Mouse (Mus musculus): Measurements from ENCODE around the gene Galnt4.

Gene Galnt4

DNA sequence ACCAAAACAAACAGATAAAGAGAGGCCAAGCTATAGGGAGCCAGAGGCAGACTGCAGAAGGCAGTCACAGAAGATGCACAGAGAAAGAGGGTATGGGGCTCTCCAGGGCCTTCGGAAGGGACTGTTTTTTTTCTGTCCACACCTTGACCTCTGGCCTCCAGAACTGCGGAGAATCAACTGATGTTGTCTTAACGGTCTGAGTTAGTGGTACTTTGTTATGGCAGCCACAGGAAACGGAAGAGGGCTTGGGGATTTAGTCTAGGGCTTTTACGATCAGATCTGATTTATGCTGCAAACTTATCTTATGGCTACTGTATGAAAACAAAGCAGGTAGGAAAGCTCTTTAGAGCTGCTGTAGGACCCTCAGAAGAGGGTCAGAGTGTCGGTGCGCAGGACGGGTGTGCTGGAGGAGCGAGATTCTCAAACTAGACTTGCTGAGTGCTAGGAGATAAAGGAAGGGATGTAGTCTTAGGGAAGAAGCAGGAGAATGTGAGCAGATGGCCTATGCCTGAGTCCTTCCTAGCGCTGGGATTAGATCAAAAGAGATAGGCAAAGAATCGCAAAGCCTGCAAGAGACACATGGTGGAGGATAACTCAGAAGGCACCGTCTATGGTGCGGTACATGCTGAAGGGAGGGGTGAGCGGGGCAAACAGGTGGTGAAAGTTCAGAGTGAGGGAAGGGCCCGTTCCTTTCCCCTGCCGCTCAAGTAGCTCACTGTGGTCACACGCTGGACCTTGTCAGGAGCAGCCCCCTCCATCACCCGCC lies 7.7 kb downstream of the Galnt4 start:
- no peak for DNase-seq (ENCODE audit: low read depth, low spot score)

DNA sequence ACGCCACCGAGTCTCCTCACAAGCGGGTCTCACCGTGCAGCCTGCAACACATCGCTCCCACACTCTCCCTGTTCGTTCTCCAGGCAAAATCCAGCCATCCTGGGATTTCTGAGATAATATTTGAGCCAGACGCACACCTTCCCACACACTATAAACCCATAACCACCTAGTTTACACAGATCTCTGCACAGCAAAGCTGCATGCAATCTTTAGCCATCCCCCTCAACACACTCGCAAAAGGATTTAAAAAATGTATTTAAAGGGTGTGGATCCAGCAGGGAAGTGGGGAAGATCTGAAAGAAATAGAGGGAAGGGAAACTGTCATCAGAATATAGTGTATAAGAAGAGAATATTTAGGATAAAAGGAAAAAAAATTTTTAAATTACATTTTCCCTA lies 8.3 kb downstream of the Galnt4 start:
- DNase-seq (ENCODE audit: low read depth, low spot score) = no peak

GRCm38 (mm10) chr10:99116650-99117615 lies 9.0 kb downstream of the Galnt4 start:
- peak; percentile 69 for DNase-seq (ENCODE audit: low read depth, low spot score)

DNA sequence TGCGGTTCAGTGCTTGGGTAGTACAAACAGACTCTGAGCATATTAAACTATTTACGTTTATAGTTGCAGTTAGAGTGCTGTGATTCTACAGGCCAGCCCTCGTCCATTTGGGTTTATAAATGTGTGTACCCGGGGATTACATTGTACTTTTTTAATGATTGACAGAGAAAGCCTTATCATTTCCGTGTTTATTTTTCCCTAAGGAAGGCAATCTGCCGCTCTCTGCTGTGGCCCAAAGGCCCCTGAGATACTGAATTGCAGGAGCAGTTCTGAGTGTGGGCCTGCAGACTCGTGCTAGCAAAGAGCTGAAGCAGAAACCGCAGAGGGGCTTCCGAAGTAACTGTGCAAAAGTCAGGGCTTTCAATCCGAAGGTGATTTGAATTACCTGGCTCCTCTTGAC lies 9.9 kb downstream of the Galnt4 start:
- no peak for DNase-seq (ENCODE audit: low read depth, low spot score)

- DNase-seq (ENCODE audit: low read depth, low spot score) = no peak
Observed at GRCm38 (mm10) chr10:99118697-99119096, 10.7 kb downstream of the Galnt4 start.

DNA sequence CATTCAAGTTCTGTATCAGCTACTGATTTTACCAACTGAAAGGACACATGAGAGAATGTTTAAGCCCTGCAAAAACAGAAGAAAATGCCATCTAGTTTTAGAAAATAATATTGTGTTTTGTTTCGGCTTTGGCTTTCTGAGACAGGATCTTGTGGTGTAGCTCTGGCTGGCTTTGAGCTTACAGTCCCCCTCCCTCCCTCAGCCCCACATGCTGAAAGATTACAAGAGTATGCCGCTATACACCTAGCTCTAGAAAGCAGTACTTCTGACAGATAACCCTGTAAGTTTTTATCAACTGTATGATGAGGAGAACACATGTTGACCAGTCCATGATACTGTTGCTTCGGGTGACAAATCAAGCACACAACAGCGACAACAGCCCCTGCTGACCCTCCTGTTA lies 11.5 kb downstream of the Galnt4 start:
- DNase-seq (ENCODE audit: low read depth, low spot score) = peak; percentile 57

GRCm38 (mm10) chr10:99126225-99126624 lies 18.3 kb downstream of the Galnt4 start, which contains the start of gene Phxr2:
Gene Phxr2, minus strand, starts transcription at chr10:99126325.
- DNase-seq (ENCODE audit: low read depth, low spot score) = no peak

DNA sequence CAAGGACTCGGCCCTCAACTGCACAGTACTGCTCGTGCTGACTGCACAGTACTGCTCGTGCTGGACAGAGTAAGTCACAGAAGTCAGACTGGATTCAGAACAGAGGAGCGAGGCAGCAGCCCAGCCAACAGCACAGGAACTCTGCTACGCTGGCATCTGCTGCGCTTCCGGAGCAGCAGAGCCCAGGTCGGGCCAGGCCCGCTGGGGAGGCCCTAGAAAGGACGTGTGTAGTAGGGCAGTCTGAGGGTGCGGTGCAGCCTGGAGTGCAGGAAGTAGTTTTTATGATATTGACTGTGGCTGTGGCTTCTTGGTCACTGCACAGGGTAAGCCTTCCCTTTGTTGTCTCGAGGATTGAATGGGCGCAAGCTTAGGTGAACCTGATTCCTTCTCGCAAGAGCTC lies 19.0 kb downstream of the Galnt4 start:
- peak; percentile 74 for DNase-seq (ENCODE audit: low read depth, low spot score)

GRCm38 (mm10) chr10:99127691-99128261 lies 19.8 kb downstream of the Galnt4 start:
- DNase-seq (ENCODE audit: low read depth, low spot score) = peak; percentile 61

DNA sequence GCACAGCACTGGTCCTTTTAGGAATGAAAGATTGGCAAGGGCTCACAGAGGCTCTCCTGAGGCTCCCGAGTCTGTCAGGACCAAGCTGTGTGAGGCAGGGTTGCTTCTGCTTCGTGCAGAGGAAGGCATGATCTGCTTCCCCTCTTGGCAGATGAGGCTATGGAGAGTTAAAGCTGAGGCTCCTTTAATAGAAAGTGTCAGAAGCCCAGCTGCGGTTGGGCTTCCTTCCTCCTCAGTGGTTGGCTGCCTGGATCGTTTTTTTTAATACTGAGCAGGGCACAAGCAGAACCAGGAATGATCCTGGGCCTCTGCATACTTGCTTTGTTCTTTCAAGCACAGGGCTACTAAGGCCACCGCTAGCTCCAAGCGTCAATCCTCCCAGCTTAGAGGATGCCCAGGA lies 22.7 kb downstream of the Galnt4 start:
- no peak for DNase-seq (ENCODE audit: low read depth, low spot score)

GRCm38 (mm10) chr10:99131298-99131697 lies 23.3 kb downstream of the Galnt4 start:
- DNase-seq (ENCODE audit: low read depth, low spot score) = no peak

DNA sequence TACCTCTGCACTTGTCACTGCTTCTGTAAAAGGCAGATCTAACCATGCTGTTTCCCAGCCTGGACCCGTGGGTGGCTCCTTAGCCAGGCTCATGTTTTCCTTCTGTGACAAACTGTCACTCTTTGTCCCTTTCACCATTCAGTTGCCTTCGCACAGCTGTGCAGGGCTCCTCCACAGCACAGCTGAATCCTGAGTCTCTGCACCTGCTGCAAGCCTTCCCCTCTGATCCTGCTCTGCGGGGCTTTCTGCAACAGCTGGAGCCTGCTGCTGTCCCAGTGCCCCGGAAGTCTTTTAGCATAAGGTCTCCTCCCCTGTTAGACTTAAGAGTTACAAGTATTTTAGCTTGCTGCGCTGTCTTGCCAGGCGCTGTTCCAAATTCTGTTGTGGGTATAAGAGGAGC lies 24.2 kb downstream of the Galnt4 start:
- DNase-seq (ENCODE audit: low read depth, low spot score) = peak; percentile 45

- no peak for DNase-seq (ENCODE audit: low read depth, low spot score)
Observed at GRCm38 (mm10) chr10:99132595-99133272, 24.8 kb downstream of the Galnt4 start.

DNA sequence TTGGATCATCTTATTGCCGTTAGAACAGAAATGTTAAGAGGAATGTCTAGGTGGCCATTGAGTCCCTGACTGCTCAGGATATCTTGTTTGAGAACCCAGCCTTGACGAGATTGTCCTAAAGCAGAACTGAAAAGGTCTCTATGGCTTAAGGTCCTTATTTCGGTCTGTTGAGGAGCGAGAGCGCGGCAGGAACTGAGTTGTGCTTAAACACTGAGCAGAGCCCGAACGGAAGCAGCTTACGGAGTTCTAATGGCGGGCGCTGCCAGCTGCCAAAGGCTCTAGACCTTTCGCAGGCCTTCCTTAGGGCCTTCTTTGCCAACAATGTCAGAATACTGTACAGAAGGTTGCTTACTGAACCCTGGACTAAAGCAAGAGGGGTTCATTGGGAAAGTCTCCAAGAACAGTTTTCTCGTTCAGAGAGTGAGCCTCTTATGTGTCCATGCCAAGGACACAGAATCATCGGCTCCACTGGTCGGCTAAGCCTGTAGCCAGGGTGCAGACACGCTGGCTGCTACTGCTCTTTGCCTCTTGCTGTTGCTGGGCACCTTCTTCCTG lies 25.4 kb downstream of the Galnt4 start:
- DNase-seq (ENCODE audit: low read depth, low spot score) = no peak

GRCm38 (mm10) chr10:99136337-99136736 lies 28.4 kb downstream of the Galnt4 start:
- DNase-seq (ENCODE audit: low read depth, low spot score) = no peak

- no peak for DNase-seq (ENCODE audit: low read depth, low spot score)
Observed at GRCm38 (mm10) chr10:99145611-99146010, 37.7 kb downstream of the Galnt4 start.

DNA sequence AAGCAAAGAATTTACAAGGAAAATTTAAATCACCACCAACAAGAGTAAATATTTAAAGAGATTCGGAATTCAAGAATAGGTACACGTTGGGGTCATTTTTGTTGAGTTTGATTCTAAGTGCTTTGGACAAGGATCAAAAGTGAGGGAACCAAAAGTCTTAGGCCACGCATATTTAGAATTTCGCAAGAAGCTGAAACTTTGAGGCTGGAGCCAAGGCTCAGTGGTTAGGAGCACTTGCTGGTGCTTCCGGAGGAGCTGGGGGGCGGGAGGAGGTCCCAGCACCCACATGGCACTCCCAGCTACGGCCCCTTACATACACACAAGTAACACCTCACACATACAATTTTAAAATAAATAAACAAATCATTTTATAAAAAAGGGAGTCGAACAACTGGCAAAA lies 38.6 kb downstream of the Galnt4 start:
- no peak for DNase-seq (ENCODE audit: low read depth, low spot score)

- DNase-seq (ENCODE audit: low read depth, low spot score) = no peak
Observed at GRCm38 (mm10) chr10:99150016-99150415, 42.1 kb downstream of the Galnt4 start.

- DNase-seq (ENCODE audit: low read depth, low spot score) = no peak
Observed at GRCm38 (mm10) chr10:99151580-99151979, 43.6 kb downstream of the Galnt4 start.

DNA sequence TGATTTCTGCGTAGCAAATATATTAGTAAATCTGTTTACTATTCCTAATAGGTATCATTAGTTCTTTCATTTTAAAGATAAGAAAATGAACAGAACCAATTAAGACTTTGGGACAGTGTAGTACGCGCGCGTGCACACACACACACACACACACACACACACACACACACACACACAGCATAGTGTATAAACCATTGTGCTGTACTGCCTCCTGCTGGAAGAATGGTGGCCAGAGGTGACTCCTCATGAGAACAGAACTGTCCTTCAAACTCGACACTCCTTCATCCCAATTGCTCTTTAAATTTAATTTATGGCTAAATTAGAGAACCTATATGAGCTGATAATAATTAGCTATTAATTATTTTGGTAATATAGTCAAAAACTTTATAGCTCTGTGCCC lies 44.1 kb downstream of the Galnt4 start:
- DNase-seq (ENCODE audit: low read depth, low spot score) = peak; percentile 81

DNA sequence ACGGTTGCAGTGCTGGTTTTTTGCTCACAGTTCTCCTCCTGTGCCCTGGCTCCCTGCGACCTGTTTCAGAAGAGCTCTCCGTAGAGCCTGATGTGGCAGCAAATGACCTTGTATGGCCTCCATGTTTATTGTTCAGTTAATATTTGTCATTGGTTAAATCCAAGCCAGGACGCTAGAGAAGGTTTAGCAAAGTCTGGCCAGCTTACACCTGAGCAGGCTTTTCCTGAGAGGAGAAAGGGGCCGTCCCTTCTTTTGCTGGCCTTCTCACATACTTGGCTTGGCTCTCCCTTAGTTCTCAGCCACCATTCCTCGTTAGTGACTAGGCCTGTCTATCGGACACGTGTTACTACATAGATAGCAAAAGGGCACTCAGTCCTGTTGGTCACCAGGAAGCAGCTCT lies 46.7 kb downstream of the Galnt4 start:
- DNase-seq (ENCODE audit: low read depth, low spot score) = no peak
